Mouse (Mus musculus) NIH3T3 (cell line): Measurements from ENCODE around the gene Iqcf3.
"Not testable (repeated sequence)": the region's sequence is repeated elsewhere in the genome, so short reads cannot be mapped to it uniquely, and the experiment has no call there.

Experiments
- DNase-seq: peaks from one replicate; pipeline ENCODE4 v3.0.0-alpha.2; 2012; ENCODE audit warnings: low read depth

The Iqcf3 gene

GRCm38 (mm10) chr9:106561531-106561930 lies at the start of gene Iqcf3:
Gene Iqcf3, minus strand, starts transcription at chr9:106561631.
- DNase-seq = no peak

DNA sequence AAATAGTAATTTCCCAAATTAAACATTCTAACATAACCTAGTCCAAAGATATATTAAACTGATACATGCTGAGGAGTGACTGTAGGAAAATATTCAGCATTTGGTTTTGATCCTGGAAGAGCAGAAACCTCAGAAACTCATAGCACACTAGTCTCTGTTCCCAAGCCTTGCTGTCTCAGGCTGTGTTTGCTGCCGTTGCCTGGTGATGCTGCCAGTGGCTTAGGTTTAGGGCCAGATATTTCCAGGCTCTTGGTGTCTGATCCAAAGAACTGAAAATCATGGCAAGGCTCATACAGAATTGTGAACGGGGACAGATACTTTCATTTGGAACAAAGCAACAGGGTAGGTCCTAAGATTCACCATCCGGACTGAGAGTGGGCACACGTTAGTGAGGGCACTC lies 49.3 kb upstream of the Iqcf3 start:
- DNase-seq = no peak

DNA sequence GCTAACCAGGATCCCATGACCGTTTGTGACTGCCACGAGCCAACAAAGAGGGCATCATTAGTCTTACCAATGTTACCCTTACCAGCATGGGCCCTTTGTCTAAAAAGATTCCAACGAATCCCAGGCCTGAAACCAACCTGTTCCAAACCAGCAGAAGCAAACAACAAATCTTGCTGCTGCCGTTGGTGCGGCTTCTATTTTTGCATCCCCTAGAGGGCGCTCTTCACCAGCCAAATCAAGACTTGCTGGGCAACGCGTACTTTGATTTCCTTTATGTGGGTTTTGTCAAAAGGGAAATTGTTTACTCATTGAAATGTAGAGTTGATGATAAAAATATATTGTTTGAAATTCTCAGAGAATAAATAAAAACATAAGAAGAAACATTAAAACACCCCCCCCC lies 39.1 kb upstream of the Iqcf3 start:
- DNase-seq = peak; percentile 75

- no peak for DNase-seq
These were observed 37.0 kb upstream of the Iqcf3 start for GRCm38 (mm10) chr9:106598466-106598865.

DNA sequence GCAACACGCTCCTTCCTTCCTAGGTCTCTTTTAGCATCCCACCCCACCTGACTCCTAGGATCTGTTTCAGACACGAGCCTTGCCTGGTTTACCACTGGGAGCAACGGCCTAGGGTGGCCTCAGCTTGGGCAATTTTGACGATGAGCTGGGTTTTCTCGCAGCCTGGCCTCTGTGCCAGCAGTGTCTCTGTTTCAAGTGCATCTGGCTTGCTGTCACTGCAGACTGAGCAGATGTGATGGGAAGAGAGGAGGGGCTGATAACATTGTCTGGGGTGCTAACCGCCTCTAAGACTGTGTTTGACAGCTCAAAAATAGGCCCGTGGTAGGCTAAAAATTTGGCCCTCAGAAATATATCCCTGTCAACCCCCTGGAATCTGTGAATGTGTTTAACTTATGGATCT lies 34.4 kb upstream of the Iqcf3 start:
- peak; percentile 10 for DNase-seq

DNA sequence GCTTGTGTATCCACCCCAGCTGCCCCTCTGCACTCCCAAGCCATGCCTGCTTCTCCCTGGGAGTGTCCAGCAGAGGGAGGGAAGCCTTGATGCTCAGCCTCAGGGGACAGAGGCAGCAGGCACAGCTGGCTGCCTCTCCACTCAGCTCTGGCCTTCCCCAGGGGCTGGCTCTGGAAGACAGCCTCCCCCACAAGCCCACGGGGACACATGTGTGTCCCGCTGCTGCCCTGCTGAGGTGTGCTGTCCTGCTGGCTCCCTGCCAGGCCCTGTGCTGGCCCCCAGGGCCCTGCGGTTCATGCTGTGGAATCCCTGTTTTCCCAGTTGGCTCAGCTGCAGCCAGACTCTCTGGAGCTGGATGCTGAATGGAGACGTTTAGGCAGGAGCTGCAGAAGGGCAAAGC lies 34.0 kb upstream of the Iqcf3 start:
- not testable (repeated sequence) for DNase-seq

GRCm38 (mm10) chr9:106592158-106592557 lies 30.7 kb upstream of the Iqcf3 start:
- no peak for DNase-seq

DNA sequence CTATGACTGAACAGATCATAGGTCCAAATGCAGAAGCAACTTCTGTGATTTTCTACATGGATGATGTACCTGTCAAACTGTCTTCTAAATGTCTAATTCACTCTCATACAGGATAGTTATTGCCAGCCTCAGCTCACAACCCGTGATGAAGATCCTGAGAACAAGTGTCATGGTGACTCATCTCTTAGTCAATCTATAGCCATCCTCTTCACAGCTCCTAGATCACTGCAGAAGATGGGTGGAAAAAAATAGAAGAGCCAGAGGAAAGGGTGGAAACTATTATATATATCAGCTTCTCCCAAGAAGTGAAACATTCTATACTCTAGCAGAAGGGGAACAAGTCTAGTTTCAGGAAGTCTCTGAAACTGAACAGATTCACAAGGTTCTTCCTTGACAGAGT lies 21.1 kb upstream of the Iqcf3 start:
- DNase-seq = no peak

DNA sequence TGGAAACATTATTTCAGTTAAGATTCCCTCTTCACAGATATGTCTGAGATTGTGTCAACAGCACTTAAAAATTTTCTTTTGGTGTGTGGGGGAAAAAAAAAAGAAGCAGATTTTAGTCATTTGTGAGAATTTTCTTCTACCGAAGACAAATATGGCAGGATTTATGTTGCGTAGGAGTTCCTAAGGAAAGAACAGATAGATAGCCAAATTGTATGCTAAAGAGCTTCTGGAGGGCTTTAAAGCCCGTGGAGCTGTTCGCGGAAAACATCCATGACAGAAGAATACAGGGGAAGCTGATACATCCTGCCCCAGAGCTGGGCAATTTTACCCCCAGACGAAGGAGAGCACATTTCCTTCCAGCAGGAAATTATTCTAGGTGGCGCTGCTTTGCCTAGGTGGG lies 18.6 kb upstream of the Iqcf3 start:
- no peak for DNase-seq

DNA sequence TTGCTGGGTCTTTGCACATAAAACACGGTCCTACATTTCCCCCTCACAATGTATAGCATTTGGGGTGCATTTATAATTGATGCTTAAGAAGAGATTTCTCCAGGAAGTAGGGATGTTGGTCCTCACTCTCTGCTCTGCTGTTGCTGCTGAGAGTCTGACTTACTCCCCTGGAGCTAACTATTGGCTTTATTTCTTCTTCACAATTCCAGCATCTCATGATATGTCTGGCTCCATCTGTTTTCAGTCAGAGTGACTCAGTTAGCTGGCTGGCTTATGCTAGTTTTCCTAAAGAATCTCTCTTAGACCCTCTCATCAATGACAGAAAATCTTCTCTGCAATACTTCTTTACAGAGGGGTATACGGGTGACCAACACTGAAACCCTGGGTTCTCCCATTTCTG lies 14.7 kb upstream of the Iqcf3 start:
- DNase-seq = no peak

DNA sequence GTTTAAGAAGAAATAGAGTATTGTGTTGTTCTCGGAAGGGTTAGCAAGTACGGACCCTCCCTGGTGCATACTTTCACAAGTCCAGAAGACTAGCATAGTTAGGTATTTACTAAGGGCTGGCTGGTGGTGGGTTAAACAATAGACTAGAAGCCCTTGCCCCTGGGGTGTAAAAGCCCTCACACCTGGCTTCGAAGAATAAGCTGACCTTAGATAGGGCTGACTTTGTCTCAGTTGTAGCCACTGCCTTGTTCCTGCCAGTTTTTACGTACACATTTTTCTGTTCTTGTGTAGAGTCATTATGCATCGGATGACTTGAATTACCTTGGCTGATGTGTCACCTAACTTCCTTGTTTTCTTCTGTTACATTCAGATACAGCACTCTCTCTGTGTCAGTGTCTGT lies 11.9 kb upstream of the Iqcf3 start:
- DNase-seq = no peak

DNA sequence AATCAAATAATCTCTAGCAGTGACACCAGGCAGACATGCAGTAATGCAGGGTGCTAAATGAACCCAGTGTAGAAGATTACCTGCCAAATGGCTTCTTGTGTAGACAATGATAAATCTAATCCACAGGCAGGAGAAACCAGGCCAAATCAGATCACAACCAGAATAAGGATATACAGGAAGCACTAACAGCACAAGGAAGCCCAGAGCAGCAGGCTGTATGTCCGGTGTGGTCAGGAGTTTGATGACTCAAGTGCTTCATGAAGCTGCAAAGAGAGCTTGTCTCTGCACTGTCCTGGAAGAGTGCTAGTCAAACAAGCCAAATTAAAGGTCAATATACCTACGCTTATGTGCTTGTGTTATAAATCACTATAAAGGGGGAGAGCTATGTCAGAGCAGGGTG lies 10.8 kb upstream of the Iqcf3 start:
- no peak for DNase-seq

- no peak for DNase-seq
These were observed 9.5 kb upstream of the Iqcf3 start, which contains the start of gene Iqcf4 for GRCm38 (mm10) chr9:106570896-106571295. Gene Iqcf4, minus strand, starts transcription at chr9:106570996.

DNA sequence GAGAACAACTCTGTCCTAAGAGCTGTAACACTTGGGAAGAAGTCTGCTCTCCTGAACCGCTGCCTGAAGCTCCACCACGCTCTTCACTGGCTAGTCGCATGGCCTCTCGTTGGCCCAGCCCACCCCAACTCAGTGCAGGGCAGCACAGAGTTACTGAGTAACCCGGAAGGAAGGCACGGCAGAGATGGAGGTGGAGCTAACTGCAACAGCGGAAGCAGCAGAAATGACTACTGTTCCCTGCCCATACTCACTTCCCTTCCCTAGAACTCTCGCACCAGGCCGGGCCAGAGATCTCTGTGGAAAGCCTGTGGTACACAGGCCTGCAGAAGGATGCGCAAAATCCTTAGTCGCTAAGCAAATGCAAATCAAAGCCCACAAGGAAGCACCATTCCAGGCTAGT lies 5.0 kb upstream of the Iqcf3 start:
- DNase-seq = no peak

GRCm38 (mm10) chr9:106564025-106564424 lies 2.6 kb upstream of the Iqcf3 start:
- DNase-seq = no peak

GRCm38 (mm10) chr9:106562291-106562690 lies 860 bp upstream of the Iqcf3 start:
- peak; percentile 30 for DNase-seq

GRCm38 (mm10) chr9:106534975-106535374 lies 26.5 kb downstream of the Iqcf3 start:
- no peak for DNase-seq

DNA sequence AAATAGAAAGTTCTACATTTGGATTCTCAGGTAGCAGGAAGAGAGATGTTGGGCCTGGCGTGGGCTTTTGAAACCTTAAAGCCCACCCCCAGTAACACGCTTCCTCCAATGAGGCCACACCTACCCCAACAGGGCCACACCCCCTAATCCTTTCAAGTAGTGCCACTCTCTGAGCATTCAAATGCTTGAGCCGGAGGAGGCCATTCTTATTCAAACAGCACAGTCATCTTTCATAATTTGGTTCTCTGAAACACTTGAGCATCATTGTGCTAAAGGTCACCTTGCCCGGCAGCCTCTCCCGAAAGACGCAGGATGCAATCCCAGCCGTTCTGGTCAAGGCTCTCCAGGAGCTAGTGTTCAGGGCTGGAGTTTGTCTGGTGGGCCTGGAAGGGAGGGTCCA lies 27.1 kb downstream of the Iqcf3 start:
- no peak for DNase-seq

DNA sequence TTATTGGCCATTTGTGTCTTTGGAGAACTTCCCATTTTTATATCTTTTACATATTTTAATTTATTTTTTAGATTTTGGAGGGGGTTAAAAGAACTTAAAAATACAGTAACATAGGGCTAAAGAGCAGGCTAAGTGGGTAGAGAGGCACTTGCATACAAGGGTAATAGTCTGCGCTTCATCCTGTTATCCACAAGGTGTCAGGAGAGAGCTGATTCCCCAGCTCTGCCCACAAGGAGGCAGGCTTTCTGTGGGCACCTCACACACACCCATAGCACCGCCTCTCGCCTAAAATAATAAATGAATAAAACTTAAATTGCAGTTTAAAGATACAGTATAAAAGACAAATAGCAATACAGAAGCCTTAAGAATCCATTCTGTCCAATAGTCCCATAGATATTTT lies 29.6 kb downstream of the Iqcf3 start:
- peak; percentile 78 for DNase-seq

DNA sequence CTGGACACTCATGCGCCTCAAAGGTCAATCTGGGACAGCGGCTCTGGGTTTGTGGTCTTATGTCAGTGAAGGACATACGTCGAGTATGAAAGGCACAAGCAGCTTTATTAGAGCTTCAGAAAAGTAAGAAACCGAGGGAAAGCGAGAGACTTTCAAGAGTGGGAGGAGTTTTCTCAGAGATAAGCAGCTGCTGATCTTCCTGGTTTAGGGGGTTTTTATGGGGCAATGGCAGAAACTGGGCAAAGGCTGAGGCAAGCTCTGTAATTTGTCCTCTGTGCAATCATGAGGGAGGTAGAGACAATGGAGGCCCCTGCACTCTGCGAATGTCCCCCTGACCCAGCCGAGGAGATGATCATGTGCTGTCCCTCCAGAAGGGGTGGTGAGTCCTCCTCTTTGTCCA lies 41.5 kb downstream of the Iqcf3 start:
- DNase-seq = no peak

- no peak for DNase-seq
These were observed 42.0 kb downstream of the Iqcf3 start for GRCm38 (mm10) chr9:106519433-106519832.

DNA sequence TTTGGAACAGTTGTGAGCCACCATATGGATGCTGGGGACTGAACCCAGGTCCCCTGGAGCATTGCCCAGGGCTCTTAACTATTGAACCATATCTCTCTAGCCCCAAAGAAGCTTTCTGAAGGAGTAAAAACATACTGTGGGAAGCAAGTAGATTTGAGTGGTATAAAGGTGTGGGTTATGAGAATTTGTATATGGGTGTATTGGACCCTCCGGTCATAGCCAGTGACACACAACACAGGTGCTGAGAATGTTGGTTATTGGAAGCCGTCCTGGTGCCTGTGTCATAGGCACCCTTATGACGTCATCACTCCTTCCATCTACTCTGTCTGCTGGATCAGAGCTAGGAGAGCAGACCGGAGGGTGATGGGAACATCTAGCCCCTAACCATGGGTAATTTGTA lies 47.2 kb downstream of the Iqcf3 start, which contains the start of gene Iqcf5:
Gene Iqcf5, plus strand, starts transcription at position 301 of the 400 bp plus-strand sequence.
- no peak for DNase-seq

- DNase-seq = no peak
These were observed 47.9 kb downstream of the Iqcf3 start for GRCm38 (mm10) chr9:106513566-106513965.

- no peak for DNase-seq
These were observed 48.5 kb downstream of the Iqcf3 start for GRCm38 (mm10) chr9:106512729-106513450.
